Mouse (Mus musculus): ENCODE measurements around the gene Krt35. TPM values are rescaled to one million over a fixed set of nuclear protein-coding genes. Genes with fewer than 3 reads are reported as not detected.

The Krt35 gene
- polyA plus RNA-seq, 1 experiment from 2014 or later = not detected

GRCm38 (mm10) chr11:100047193-100047592 is 48.8 kb downstream of the Krt35 start:
- Histone ChIP-seq H3K9ac (ENCODE audit: low read length) (no peak overlapping the region), H3K4me2 (ENCODE audit: low read length) (no peak overlapping the region), H3K4me3 (ENCODE audit: low read depth, low read length) (no peak overlapping the region), H3K9me3 (replicated peaks; ENCODE audit: control insufficient read depth, low read length) (no peaks in the 10 kb centered on the region), H3K4me1 (ENCODE audit: control insufficient read depth, insufficient read depth, low read length) (no peaks in the 10 kb centered on the region), H3K36me3 (ENCODE audit: control insufficient read depth, insufficient read depth, low read length) (no peaks in the 10 kb centered on the region), H3K27ac (ENCODE audit: low read depth, low read length) (no peak overlapping the region), H3K27me3 (replicated peaks; ENCODE audit: control insufficient read depth, insufficient read depth, low read length) (no peaks in the 10 kb centered on the region)
- ATAC-seq (no peak), DNase-seq (ENCODE audit: low spot score) (no peak)
- WGBS = 90% methylated on average over 2 of the region's 2 CpGs

GRCm38 (mm10) chr11:100046303-100046866 is 49.7 kb downstream of the Krt35 start:
- no peak overlapping the region for H3K4me2 ChIP-seq (ENCODE audit: low read length)
- no peak overlapping the region for H3K9ac ChIP-seq (ENCODE audit: low read length)
- H3K27ac ChIP-seq (ENCODE audit: low read depth, low read length) = no peak overlapping the region
- 86% methylated on average over 6 of the region's 6 CpGs for WGBS
- ATAC-seq (no peak), DNase-seq (ENCODE audit: low spot score) (no peak)
- no peaks in the 10 kb centered on the region for H3K9me3 ChIP-seq (replicated peaks; ENCODE audit: control insufficient read depth, low read length)
- no peaks in the 10 kb centered on the region for H3K27me3 ChIP-seq (replicated peaks; ENCODE audit: control insufficient read depth, insufficient read depth, low read length)
- no peaks in the 10 kb centered on the region for H3K36me3 ChIP-seq (ENCODE audit: control insufficient read depth, insufficient read depth, low read length)
- H3K4me3 ChIP-seq (ENCODE audit: low read depth, low read length) = no peak overlapping the region
- H3K4me1 ChIP-seq (ENCODE audit: control insufficient read depth, insufficient read depth, low read length) = no peaks in the 10 kb centered on the region

Other genes with a start within 250 kb of the Krt35 start
- gene Krtap4-16, start 244.6 kb downstream of the Krt35 start, polyA plus RNA-seq (2014; fragmentation: Nextera tagmentation; extraction: Ambion mirVana) = not detected in 2 replicates
- gene Gm11568, start 238.3 kb downstream of the Krt35 start, polyA plus RNA-seq (2014; fragmentation: Nextera tagmentation; extraction: Ambion mirVana) = not detected in 2 replicates
- not detected in 2 replicates for gene Gm11559, start 231.8 kb downstream of the Krt35 start, polyA plus RNA-seq (2014; fragmentation: Nextera tagmentation; extraction: Ambion mirVana)
- gene Krtap9-1, start 222.9 kb downstream of the Krt35 start, polyA plus RNA-seq (2014; fragmentation: Nextera tagmentation; extraction: Ambion mirVana) = not detected in 2 replicates
- not detected in 2 replicates for gene Gm11567, start 217.1 kb downstream of the Krt35 start, polyA plus RNA-seq (2014; fragmentation: Nextera tagmentation; extraction: Ambion mirVana)
- not detected in 2 replicates for gene Krtap31-1, start 188.3 kb downstream of the Krt35 start, polyA plus RNA-seq (2014; fragmentation: Nextera tagmentation; extraction: Ambion mirVana)
- gene Gm11565, start 181.5 kb downstream of the Krt35 start, polyA plus RNA-seq (2014; fragmentation: Nextera tagmentation; extraction: Ambion mirVana) = not detected in 2 replicates
- not detected in 2 replicates for gene Krtap31-2, start 159.9 kb downstream of the Krt35 start, polyA plus RNA-seq (2014; fragmentation: Nextera tagmentation; extraction: Ambion mirVana)
- gene Krtap9-5, start 147.8 kb downstream of the Krt35 start, polyA plus RNA-seq (2014; fragmentation: Nextera tagmentation; extraction: Ambion mirVana) = not detected in 2 replicates
- gene Krtap29-1, start 117.2 kb downstream of the Krt35 start, polyA plus RNA-seq (2014; fragmentation: Nextera tagmentation; extraction: Ambion mirVana) = not detected in 2 replicates
- 0.09 TPM in 1 of 2 replicates, not detected in the other for gene Krtap16-1, start 109.6 kb downstream of the Krt35 start, polyA plus RNA-seq (2014; fragmentation: Nextera tagmentation; extraction: Ambion mirVana)
- 0.30 TPM in 1 of 2 replicates, not detected in the other for gene Krtap17-1, start 102.2 kb downstream of the Krt35 start, polyA plus RNA-seq (2014; fragmentation: Nextera tagmentation; extraction: Ambion mirVana)
- gene Krt33a, start 80.0 kb downstream of the Krt35 start, polyA plus RNA-seq (2014; fragmentation: Nextera tagmentation; extraction: Ambion mirVana) = not detected in 2 replicates
- not detected in 2 replicates for gene Krt33b, start 66.4 kb downstream of the Krt35 start, polyA plus RNA-seq (2014; fragmentation: Nextera tagmentation; extraction: Ambion mirVana)
- not detected in 2 replicates for gene Krt34, start 54.7 kb downstream of the Krt35 start, polyA plus RNA-seq (2014; fragmentation: Nextera tagmentation; extraction: Ambion mirVana)
- not detected in 2 replicates for gene Krt31, start 45.7 kb downstream of the Krt35 start, polyA plus RNA-seq (2014; fragmentation: Nextera tagmentation; extraction: Ambion mirVana)
- not detected in 2 replicates for gene Krt32, start 8.0 kb downstream of the Krt35 start, polyA plus RNA-seq (2014; fragmentation: Nextera tagmentation; extraction: Ambion mirVana)
- gene Krt36, start 9.4 kb upstream of the Krt35 start, polyA plus RNA-seq (2014; fragmentation: Nextera tagmentation; extraction: Ambion mirVana) = not detected in 2 replicates
- not detected in 2 replicates for gene Krt13, start 25.3 kb upstream of the Krt35 start, polyA plus RNA-seq (2014; fragmentation: Nextera tagmentation; extraction: Ambion mirVana)
- gene Krt15, start 39.7 kb upstream of the Krt35 start, polyA plus RNA-seq (2014; fragmentation: Nextera tagmentation; extraction: Ambion mirVana) = 0.17 and 0.22 TPM in 2 replicates
- 0.22 and 1.2 TPM in 2 replicates for gene Krt19, start 52.4 kb upstream of the Krt35 start, polyA plus RNA-seq (2014; fragmentation: Nextera tagmentation; extraction: Ambion mirVana)
- gene Krt9, start 97.0 kb upstream of the Krt35 start, polyA plus RNA-seq (2014; fragmentation: Nextera tagmentation; extraction: Ambion mirVana) = not detected in 2 replicates
- 0.20 TPM in 1 of 2 replicates, not detected in the other for gene Krt14, start 111.3 kb upstream of the Krt35 start, polyA plus RNA-seq (2014; fragmentation: Nextera tagmentation; extraction: Ambion mirVana)
- not detected in 2 replicates for gene Krt16, start 152.7 kb upstream of the Krt35 start, polyA plus RNA-seq (2014; fragmentation: Nextera tagmentation; extraction: Ambion mirVana)
- 0.14 and 0.23 TPM in 2 replicates for gene Krt17, start 164.8 kb upstream of the Krt35 start, polyA plus RNA-seq (2014; fragmentation: Nextera tagmentation; extraction: Ambion mirVana)
- gene Krt42, start 173.6 kb upstream of the Krt35 start, polyA plus RNA-seq (2014; fragmentation: Nextera tagmentation; extraction: Ambion mirVana) = 0.21 TPM in 1 of 2 replicates, not detected in the other
- gene Eif1, start 223.6 kb upstream of the Krt35 start, polyA plus RNA-seq (2014; fragmentation: Nextera tagmentation; extraction: Ambion mirVana) = 1,289 and 1,493 TPM in 2 replicates
- 0.43 and 0.93 TPM in 2 replicates for gene Gast, start 238.2 kb upstream of the Krt35 start, polyA plus RNA-seq (2014; fragmentation: Nextera tagmentation; extraction: Ambion mirVana)